Mouse (Mus musculus): ENCODE results near the gene Slc36a1.

The Slc36a1 gene

DNA sequence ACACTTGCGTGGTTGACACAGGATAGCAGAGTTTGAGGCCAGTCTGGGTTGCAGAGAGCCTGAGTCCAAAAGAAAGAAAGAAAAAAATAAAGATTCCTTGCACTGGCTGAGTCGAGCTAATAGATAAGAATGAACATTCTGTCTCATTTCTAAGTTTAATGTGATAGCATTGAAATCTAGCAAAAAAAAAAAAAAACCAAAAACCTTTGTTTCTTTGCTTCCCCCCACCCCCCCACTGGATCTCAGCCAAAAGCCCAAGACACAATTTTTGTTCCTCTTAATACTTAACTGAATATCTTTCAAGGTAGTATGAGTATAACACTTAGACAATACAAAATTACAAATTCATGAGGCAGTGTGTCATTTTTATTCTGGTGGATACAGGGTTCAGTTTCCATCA lies 4.9 kb downstream of the Slc36a1 start:
- 76% methylated on average over 2 of the region's 2 CpGs for WGBS

DNA sequence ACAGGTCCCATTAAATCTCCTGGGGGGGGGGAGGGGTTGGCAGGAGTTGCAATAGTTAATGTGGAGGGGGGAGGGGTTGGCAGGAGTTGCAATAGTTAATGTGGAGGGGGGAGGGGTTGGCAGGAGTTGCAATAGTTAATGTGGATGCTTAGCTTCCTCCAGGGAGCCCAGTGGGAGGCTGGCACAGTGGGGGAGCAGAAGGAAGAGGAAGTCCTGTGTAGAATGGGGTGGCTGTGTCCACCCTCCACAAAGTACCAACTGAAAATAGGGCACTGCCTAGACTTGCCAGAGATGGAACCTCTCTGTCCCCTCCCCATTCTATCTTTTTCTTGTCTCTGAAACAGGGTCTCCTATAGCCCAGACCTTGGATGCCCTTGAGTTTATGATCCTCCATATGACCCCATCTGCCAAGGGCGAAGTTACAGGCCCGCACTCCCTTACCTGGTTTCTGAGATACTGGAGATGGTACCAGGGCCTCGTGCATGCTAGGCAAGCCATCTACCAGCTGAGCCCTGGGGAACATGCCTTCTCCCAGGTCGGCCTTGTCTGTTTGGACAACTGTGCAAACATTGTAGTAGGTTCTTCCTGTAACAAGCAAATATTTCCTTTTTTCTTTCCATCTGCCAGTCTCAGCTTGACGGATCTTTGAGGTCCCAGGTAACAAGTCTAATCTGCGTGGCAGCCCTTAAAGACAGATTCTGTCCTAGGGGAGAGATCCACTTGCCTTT lies 5.6 kb downstream of the Slc36a1 start:
- 77% methylated on average over 6 of the region's 6 CpGs for WGBS

DNA sequence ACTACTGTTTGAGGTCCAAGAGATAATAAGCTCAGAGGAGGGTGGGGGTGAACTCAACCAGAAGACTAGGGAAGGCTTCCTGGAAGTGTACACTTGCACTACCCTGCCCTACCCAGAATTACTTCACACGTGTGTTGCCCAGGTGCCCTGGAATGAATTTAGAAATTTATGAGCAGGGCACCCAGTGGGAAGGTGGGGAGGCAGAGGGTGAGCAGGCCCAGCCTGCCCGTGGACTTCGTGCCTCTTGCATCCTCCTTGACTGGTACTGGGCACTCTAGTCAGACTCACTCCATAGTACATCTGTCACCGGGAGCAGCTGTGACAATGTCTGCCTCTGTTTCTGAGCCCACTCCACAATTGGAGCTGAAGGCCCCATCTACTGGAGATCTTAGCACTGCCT lies 9.4 kb downstream of the Slc36a1 start:
- 83% methylated on average over 4 of the region's 4 CpGs for WGBS

DNA sequence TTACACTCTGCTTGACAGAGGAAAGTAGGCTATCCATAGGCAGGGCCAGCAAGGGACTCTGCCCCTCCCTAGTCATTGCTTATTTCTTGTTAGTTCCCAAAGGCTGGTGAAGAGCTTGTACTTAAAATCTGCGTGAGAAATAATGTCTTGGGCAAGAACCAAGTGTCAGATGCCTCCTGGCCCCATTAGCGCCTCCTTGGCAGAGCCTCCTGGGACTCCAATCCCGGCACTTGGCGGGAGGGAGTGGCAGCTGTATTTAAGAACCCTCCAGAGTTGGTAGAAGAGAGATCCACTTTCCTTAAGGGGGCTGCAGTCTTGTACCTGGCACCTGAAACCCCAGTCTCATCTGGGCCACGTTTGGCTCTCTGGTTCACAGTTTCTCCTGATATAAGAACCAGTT lies 10.0 kb downstream of the Slc36a1 start:
- WGBS: 75% methylated on average over 5 of the region's 5 CpGs

DNA sequence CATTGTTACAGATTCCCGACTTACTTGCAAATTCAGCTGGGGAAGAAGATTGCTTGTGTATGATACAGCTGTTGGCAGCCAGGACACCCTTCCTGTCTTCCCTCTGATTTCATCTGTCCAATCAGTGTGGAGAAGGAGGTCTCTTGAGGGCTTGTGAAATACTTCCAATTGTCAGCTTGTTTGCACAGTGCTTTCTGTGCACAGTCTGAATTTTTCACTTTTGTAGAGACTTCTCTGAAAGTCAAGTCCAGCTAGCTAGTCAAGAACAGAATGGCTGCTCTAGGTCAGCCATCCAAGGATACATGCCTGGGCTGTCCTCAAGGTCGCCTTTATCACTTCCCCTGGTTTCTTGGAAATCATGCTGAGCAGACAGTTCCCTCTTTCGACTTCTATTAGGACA lies 10.8 kb downstream of the Slc36a1 start:
- WGBS: 73% methylated on average over 3 of the region's 3 CpGs

DNA sequence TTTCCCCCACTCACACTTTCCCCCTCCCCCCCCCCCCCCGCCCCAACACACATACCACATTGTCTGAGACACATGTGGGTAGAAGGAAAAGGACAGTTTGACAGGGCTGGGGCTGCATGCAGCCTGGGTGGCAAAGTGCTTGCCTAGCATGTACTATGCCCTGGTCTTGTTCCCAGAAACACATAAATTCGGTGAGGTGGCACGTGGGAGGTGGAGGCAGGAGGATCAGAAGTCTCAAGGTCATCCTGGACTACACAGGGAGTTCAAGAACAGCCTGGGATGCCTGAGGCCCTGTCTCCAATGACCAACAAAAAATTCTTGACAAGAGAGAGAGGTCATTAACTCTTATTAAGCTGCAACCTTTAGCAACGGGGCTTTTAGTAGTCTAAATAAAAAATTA lies 11.9 kb downstream of the Slc36a1 start:
- WGBS: 64% methylated on average over 4 of the region's 4 CpGs

DNA sequence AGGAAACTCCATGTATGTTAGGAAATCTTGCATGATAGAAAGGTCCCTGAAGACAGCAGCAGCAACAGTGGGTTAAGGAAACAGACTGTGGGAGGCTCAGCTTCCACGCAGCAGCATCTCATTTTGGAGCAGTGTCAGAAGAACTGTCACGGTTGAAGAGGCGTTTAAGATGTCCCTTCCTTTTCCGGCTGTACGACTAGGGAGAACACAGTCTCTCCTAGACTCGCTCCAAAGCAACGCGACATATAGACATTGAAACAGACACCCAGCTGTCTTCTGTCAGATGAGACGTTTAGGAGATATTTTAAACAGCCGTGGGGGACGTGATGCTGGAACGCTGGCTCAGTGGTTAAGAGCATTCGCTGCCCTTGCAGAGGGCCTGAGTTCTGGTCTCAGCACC lies 12.7 kb downstream of the Slc36a1 start:
- WGBS: 50% methylated on average over 13 of the region's 13 CpGs

DNA sequence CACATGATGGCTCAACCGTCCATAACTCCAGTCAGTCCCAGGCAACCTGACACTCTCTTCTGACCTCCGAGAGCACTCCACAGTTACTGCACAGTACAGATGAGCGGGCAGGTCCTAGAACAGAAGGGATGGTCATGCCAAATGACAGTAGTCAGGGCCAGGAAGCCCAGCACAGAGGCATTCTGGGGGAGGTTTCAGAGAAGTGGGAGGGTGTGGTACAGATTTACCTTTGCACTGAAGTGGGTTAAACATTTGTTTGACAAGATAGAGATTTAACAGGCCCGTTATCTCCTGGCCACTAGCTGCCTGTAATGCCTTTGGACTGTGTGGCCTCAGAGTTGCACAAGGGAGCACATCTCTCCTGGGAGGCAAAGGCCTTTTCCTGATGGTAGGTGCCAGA lies 13.3 kb downstream of the Slc36a1 start:
- WGBS: 73% methylated on average over 4 of the region's 4 CpGs

DNA sequence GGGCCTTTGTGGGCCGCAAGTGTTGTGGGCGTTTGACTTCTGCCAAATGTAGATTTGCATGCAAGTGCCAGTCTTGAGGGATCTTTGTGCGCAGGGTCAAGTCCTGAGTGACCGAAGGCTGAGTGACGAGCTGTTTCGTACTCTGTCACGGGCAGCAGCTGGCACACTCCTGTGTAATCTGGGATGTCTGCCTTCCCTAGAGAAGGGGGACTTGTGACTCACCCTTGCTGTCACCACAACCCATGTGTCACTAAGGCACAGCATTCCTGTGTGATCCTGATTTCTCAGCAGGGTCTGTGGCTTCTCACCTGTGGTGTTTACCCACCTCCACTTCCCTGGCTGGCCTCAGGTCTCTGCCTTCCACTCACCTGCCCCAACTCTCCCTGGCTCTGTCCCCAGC lies 13.7 kb downstream of the Slc36a1 start:
- WGBS: 66% methylated on average over 7 of the region's 7 CpGs

DNA sequence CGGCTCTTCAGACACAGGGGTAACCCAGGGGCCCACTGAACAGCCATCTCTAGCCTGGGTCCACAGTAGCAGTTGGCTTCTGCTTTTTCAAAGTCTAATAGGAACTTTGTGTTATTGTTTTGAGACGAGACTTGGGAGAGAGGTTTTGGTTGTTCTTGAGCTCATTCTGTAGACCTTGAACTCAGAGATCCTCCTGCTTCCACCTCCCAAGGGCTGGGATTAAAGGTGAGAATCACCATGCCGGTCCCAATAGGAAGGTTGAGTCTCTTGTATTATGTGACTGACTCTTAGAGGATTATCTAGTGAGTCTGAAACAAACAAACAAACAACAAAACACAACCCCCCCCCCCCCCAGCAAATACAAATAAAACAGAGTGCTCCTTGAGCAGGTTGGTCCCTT lies 14.3 kb downstream of the Slc36a1 start:
- WGBS: 71% methylated on average over 3 of the region's 3 CpGs

DNA sequence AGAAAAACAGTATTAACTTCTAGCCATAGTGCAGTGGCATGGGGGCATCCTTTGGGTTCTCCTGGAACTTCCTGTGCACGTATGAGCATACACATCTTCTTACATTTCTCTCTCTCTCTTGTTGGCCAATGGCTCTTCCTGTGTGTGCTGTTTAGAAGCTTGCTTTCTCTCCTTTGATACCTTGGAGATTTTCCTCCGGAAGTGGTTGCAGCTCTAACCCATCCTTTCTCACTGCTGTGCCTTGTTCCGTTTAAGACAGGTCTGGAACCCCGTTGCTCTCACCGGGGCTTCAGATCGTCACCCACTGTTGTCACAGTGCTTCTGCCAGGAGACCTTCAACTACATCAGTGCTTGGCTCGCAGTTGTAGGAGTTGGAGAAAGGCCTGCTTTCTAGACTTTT lies 17.2 kb downstream of the Slc36a1 start:
- 71% methylated on average over 7 of the region's 7 CpGs for WGBS

DNA sequence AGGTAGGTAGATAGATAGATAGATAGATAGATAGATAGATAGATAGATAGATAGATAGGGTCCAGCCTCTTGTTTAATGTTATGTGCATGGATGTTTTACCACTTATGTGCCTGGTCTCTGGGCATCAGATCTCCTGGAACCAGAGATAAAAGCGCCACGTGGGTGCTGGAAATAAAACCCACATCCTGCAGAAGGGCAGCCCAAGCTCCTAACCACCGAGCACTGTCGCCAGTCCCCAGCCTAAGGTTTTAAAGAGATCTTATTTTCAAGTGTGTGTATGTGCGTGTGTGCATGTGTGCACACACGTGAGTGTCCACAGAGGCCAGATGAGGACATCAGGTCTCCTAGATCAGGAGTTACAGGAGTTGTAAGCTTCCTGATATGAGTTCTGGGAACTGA lies 26.9 kb downstream of the Slc36a1 start:
- WGBS: 93% methylated on average over 6 of the region's 6 CpGs

DNA sequence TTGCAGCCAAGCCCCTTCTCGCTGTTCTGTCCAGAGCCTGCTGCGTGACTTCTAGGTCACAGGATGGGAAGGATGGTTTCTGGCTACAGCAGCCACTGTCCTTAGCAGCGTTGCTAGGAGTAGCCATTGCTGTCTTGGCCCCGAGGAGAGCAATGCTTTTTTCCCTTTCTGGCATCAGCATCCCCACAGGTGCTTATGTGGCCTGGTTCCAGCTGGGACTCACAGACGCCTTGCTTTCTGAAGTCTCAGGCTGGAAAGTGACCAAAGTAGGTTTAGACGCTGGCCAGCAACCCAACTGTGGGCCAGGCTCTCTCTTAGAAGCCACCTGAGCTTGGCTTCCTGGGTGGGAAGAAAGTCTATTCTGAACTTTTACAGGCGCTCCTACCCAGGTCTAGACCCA lies 30.1 kb downstream of the Slc36a1 start:
- 79% methylated on average over 7 of the region's 7 CpGs for WGBS

DNA sequence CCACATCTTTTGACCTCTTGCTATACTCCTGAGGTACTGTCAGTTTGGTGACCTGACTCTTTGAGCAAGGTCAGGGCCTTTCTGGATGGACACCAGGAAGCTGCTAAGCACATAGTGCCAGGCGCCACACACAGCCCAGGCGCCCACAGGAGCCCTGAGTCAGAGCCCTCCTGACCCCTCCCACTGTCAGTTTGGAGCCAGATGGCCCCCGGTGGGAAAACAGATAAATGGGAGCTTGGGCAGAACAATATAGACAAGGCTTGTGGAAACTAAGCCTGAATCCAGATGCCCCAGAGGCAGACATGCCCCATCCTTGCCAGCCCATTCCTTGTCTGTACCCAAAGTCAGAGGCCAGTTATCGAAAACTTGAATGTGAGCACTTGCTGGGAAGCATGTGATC lies 30.6 kb downstream of the Slc36a1 start:
- 82% methylated on average over 4 of the region's 4 CpGs for WGBS

DNA sequence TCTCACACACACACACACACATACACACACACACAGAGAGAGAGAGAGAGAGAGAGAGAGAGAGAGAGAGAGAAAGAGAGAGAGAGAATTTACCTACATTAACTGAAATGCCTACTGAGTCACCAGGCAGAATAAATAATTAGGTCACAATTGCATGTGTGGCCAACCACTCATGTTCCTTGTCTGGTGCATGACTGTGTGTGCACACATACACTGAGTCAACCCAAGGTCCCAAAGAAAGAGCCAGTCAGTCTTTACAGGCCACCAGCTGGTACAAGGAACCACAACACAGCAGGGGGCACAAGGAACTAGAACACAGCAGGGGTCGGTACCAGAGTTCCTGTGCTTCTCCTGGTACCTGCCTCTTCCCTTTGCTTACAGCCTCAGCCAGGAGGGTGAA lies 32.7 kb downstream of the Slc36a1 start:
- 61% methylated on average over 1 of the region's 1 CpGs for WGBS

DNA sequence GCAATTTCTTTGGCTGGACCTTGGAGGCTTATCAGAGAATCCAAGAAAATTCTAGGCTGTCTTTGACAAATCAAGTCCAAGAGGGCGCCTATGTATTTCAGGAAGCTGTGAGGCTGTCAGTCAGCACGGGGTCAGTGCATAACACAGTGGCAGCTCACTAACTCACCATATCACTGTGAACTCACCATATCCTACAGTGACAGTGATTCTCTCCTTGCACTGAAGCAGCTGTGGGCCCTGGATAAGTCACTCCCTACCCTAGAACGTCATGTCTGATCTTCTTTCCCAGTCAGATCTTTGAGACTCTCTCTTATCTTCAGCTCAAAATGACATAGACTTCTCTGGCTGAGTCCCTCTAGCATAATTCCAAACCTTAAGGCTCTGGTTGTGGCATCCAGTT lies 35.3 kb downstream of the Slc36a1 start:
- 77% methylated on average over 3 of the region's 3 CpGs for WGBS

DNA sequence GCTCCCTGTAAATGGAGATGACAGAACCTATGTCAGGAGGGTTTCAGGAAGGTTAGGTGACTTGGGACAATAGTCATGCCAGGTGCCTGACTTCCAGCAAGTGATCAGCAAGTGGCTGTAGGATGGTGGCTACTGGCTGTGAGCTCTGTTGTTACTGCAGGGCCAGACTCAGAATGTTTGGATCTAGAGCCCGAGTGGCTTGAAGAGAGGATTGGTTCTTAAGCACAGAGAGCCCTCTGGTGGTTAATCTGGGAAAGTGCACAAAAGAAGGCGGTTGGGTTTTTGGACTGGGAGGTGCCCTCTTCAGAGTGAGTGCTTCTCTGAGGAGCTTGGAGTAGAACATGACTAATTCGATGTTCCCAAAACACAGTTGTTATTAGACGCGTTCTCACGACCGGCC lies 36.4 kb downstream of the Slc36a1 start:
- WGBS: 40% methylated on average over 7 of the region's 7 CpGs

DNA sequence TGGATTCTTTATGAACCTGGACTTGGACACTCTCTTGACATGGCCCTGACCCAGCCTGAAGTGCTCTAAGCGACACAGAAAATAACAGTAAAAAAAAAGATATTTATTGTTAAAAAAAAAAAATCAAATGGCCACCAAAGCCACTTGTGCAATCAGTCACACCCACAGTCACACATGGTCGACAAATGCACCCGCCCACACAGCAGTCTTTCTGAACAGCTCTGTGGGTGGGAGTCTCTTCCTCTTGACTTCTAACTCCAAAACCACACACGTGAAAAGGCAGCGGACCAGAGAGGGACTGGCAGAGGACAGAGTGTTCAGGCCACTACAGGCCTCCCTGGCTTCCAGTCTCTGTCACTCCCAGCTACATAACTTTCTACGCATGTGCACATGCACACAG lies 46.4 kb downstream of the Slc36a1 start:
- WGBS: 57% methylated on average over 6 of the region's 6 CpGs

DNA sequence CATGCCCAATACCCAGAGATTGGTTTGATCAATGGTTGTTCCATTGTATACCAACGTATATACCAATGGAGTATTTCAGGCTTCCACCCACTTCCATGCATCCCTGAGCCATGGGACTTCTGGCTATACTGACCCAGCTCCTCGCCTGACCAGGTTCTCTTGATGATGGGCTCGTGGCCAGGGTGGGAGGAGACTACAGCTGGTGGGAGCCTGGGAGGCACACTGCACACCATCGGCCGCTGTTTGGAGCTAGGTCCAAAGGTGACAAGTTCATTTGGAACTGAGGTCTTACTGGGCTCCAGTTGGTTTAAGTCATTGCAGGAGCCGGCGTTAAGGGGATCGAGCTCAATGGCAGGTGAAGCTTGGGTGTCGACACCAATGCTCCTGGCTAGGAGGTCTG lies 49.2 kb downstream of the Slc36a1 start:
- WGBS: 91% methylated on average over 9 of the region's 9 CpGs

DNA sequence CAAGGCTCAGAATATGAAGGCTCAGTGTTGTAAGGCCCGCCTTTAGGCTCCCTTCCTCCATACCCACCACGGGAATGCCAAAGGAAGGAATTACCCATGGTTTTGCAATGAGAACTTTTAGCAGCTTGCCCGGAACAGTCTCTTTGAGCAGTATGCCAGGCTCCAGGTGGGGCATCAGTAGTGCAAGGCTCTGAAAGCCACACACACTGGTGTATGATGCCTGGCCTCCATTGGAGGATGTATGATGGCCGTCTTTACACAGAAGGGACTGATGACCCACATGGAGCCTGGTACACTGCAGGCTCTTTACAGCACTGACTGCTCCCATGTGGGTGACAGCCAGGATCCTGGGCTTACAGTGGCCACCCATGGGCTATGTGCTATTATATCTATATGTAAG lies 57.0 kb downstream of the Slc36a1 start:
- WGBS: 89% methylated on average over 4 of the region's 4 CpGs

DNA sequence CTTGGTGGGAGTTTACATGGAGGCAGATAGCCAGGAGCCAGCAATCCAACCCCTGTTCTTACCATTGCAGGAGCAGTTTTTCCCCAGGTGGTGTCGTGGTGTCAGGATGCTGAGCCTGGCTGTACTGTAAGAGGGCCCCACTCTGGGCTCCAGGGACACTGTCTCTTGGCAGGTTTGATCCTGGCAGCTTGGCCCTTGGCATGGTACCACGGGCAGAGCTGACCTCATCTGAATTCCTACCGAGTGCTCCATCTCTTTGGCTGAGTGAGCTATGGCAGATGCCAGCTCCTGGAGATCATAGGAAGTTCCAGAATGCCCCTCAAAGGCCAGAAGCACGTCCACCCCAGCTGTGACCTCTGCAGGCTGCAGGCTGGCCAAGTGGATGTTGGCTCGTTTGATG lies 57.9 kb downstream of the Slc36a1 start:
- 56% methylated on average over 5 of the region's 5 CpGs for WGBS

DNA sequence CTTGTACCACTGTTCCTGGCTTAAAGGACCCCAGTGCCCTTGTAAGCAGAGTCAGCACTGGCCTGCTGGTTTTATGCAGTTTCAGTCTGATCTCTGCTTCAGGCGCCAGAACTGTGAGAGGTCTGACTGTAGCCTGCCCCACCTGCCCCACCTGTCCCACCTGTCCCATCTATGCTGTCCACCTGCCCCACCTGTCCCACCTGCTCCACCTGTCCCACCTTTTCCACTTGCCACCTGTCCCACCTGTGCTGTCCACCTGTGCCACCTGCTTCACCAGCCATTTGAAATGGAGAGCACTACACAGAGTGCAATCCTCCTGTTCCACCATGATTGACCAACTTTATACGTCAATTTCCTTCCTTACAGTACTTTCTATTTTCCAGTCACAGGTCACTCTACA lies 60.2 kb downstream of the Slc36a1 start:
- 93% methylated on average over 2 of the region's 2 CpGs for WGBS

DNA sequence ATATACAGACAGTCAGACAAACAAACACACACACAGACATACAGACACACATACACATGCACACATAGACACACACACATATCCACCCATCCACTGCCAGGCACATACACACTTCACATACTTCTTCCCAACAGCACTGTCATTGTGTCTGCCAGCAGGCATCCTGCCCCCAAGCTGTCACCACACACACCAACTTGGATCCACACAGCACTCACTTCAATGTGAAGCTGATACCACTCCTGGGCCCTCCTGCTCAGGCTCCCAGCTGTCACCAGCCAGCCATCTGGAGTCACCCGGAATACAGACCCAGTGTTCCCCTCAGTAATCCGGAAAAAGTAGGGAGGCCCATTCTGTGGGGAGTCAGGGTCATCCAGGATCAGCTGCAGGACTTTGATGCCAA lies 61.5 kb downstream of the Slc36a1 start:
- WGBS: 39% methylated on average over 2 of the region's 2 CpGs

DNA sequence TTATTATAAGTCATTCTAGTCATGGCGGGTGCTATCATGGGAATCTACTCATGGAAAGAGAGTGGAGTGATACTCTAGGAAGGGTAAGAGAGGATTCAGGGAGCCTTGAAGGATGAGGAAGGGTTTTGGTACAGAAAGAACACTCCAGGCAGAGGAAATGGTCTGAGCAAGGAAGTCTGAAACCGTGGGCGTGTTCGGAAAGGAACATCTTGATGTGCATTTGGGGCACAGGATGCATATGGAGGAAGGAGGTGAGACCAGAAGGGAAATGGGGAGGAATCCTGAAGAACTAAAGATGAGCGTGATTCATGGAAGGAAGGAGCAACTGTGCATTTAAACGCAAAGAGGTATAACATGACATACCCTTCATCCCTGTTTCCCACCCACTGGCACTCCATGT lies 64.4 kb downstream of the Slc36a1 start:
- 71% methylated on average over 6 of the region's 6 CpGs for WGBS
